Mouse (Mus musculus) lung, embryonic 16.5 days (tissue): Measurements from ENCODE around the gene Zdhhc20. TPM values are rescaled to one million over a fixed set of nuclear protein-coding genes. Genes with fewer than 3 reads are reported as not detected.
"Not testable (repeated sequence)": the region's sequence is repeated elsewhere in the genome, so short reads cannot be mapped to it uniquely, and the experiment has no call there.

ENCODE experiments used
- ATAC-seq: fragments of 200-750 bp; cut with Nextera tagmentation; 2 replicates; pipeline ENCODE4 v1.8.0; 2017; ENCODE audit warnings: low read depth, mild to moderate bottlenecking, moderate library complexity
- H3K27ac ChIP-seq: fragments of 300-500 bp; sonication (generic); 2 replicates; pipeline ENCODE4 v1.5.1; 2014; ENCODE audit warnings: mild to moderate bottlenecking, control low read depth, low read length
- H3K27me3 ChIP-seq: fragments of 300-500 bp; sonication (generic); 2 replicates; pipeline ENCODE4 v1.6.1; 2014; ENCODE audit warnings: low read depth, low read length, mixed read lengths; ENCODE audit not compliant: control insufficient read depth, insufficient read depth
- H3K36me3 ChIP-seq: fragments of 300-500 bp; sonication (generic); 2 replicates; pipeline ENCODE4 v1.6.1; 2014; ENCODE audit warnings: low read length; ENCODE audit not compliant: control insufficient read depth, insufficient read depth
- H3K4me1 ChIP-seq: fragments of 300-500 bp; sonication (generic); replicated peaks from 2 replicates; pipeline ENCODE4 v1.6.1; 2014; ENCODE audit warnings: low read length, mixed read lengths; ENCODE audit not compliant: control insufficient read depth, insufficient read depth
- H3K4me2 ChIP-seq: fragments of 300-500 bp; sonication (generic); 2 replicates; pipeline ENCODE4 v1.6.1; 2014; ENCODE audit warnings: low read depth, low read length, control low read depth
- H3K4me3 ChIP-seq: fragments of 300-500 bp; sonication (generic); 2 replicates; pipeline ENCODE4 v1.5.1; 2014; ENCODE audit warnings: mild to moderate bottlenecking, low read length, control low read depth
- H3K9ac ChIP-seq: fragments of 300-500 bp; sonication (generic); 2 replicates; pipeline ENCODE4 v1.6.1; 2014; ENCODE audit warnings: low read length, control low read depth
- H3K9me3 ChIP-seq: fragments of 300-500 bp; sonication (generic); 2 replicates; pipeline ENCODE4 v1.6.1; 2016; ENCODE audit warnings: low read length; ENCODE audit not compliant: control insufficient read depth
- WGBS: fragments of 180-500 bp; shearing (Covaris S2); extraction: QIAGEN DNeasy Blood & Tissue Kit; methylation state at CpG from one replicate; pipeline ENCODE4 v1.1.7; 2014; 5-methylcytosine and 5-hydroxymethylcytosine counted together
- polyA plus RNA-seq: library from polyadenylated mRNA; unstranded; fragments of >200 nt; fragmentation: Nextera tagmentation; extraction: Ambion mirVana; gene quantifications from 2 replicates; pipeline ENCODE4 v1.2.1, GENCODE M21; 2015

Zdhhc20 gene
- polyA plus RNA-seq, 1 experiment from 2014 or later: 76.2 TPM

- H3K27ac ChIP-seq: peak overlapping the region; percentile 20; the same call in 1 of the 2 replicates
- 0 out of 2 replicates have a peak, but pooled peaks have one; percentile 19 for ATAC-seq
- not testable (repeated sequence) for H3K9ac ChIP-seq, H3K4me2 ChIP-seq, H3K27me3 ChIP-seq, H3K36me3 ChIP-seq, H3K4me1 ChIP-seq, H3K4me3 ChIP-seq, H3K9me3 ChIP-seq
- WGBS: 51% methylated on average over 8 of the region's 8 CpGs
These were observed 6.2 kb upstream of the Zdhhc20 start for GRCm38 (mm10) chr14:57896088-57896871.

DNA sequence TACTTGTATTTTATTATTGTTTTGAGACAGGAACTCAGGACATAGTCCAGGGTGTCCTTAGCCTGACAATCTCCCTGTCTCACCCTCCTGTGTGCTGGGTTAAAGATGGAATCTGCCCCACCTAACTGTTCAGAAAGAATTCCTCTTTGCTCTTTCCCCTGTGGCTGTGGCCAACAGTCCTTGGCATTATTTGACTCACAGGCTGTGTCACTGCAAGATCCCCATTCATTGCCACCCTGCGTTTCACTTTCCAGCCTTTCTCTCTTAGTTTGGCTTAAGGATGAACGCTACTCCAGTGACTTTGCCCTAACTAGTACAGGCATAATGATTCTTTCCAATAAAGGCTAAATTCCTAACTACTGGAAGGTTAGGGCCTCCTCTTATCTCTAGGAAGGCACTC, 4.3 kb upstream of the Zdhhc20 start:
- WGBS: 99% methylated on average over 2 of the region's 2 CpGs

DNA sequence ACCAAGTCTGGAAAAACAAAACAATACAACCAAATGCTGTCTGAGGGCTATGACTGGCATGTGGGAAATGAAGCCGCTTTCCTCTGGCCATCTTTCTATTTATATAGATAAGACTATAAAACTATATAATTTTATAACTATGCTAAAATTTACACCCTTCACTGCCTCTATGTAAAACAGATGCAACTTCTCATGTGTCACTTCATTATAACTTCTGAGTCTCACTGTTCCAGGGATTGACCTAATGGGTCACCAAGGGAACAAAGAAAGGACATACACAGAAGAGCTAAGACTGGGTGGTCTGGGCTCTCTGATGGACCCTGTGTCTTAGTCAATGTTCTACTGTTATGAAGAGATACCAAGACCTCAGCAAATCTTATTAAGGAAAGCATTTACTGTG, 2.9 kb upstream of the Zdhhc20 start:
- WGBS: 79% methylated on average over 1 of the region's 1 CpGs
- Histone ChIP-seq H3K27me3 (no peaks in the 10 kb centered on the region), H3K4me2 (no peak overlapping the region), H3K4me1 (peaks cover 13% of the 10 kb centered on the region), H3K36me3 (no peaks in the 10 kb centered on the region), H3K9ac (no peak overlapping the region), H3K4me3 (no peak overlapping the region), H3K9me3 (no peaks in the 10 kb centered on the region; the same call in 1 of the 2 replicates), H3K27ac (peak overlapping the region; percentile 13; the same call in 1 of the 2 replicates)
- ATAC-seq: no peak

More for the DNA sequence above, 4.3 kb upstream of the Zdhhc20 start:
- H3K4me1 ChIP-seq: 0 out of 2 replicates have a peak, but pooled peaks cover 3% of the 10 kb centered on the region
- no peak overlapping the region for H3K27ac ChIP-seq
- no peak overlapping the region for H3K9ac ChIP-seq
- H3K4me2 ChIP-seq: no peak overlapping the region
- no peaks in the 10 kb centered on the region for H3K36me3 ChIP-seq
- H3K4me3 ChIP-seq: no peak overlapping the region
- no peaks in the 10 kb centered on the region; the same call in 1 of the 2 replicates for H3K9me3 ChIP-seq
- no peaks in the 10 kb centered on the region for H3K27me3 ChIP-seq
- ATAC-seq: no peak

DNA sequence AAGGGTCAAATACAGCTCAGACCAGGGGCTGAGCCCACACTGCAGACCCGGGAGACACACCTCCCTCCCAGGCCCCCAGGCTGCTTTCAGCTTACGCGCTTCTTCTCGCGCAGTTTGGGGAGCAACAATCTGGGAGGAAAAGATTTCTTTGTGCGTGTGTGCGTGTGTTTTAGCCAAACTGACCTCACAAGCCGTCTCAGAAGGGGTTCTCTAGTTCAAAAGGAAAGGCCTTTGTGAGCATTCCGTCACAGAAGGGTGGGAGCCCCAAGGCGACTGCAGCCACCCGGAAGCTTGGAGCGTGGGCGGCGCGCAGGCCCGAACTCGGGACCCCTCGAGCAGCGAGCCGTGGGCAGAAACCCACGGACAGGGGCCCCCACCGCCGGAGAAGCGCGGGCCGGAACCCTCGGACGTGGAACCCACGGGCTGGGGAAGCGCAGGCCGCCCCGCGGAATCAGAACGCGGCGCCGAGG, 500 bp downstream of the Zdhhc20 start:
- H3K27me3 ChIP-seq: no peaks in the 10 kb centered on the region
- H3K36me3 ChIP-seq: no peaks in the 10 kb centered on the region
- no peaks in the 10 kb centered on the region for H3K9me3 ChIP-seq
- peak overlapping the region; percentile 83 for H3K27ac ChIP-seq
- H3K9ac ChIP-seq: peak overlapping the region; percentile 96
- H3K4me3 ChIP-seq: peak overlapping the region; percentile 91
- under 1% methylated on average over 30 of the region's 37 CpGs for WGBS
- peaks cover 20% of the 10 kb centered on the region for H3K4me1 ChIP-seq
- peak; percentile 26 for ATAC-seq
- peak overlapping the region; percentile 79 for H3K4me2 ChIP-seq

GRCm38 (mm10) chr14:57887171-57887570, 2.9 kb downstream of the Zdhhc20 start:
- Histone ChIP-seq H3K4me2 (no peak overlapping the region), H3K36me3 (no peaks in the 10 kb centered on the region), H3K4me1 (peaks cover 30% of the 10 kb centered on the region), H3K9ac (no peak overlapping the region), H3K9me3 (no peaks in the 10 kb centered on the region), H3K27ac (peak overlapping the region; percentile 47; the same call in 1 of the 2 replicates), H3K4me3 (no peak overlapping the region), H3K27me3 (no peaks in the 10 kb centered on the region)
- WGBS: 52% methylated on average over 8 of the region's 8 CpGs
- ATAC-seq: no peak

- no peak for ATAC-seq
- Histone ChIP-seq H3K9ac (no peak overlapping the region), H3K36me3 (no peaks in the 10 kb centered on the region), H3K27ac (no peak overlapping the region), H3K4me3 (no peak overlapping the region), H3K4me2 (no peak overlapping the region), H3K9me3 (no peaks in the 10 kb centered on the region), H3K4me1 (peaks cover 36% of the 10 kb centered on the region), H3K27me3 (no peaks in the 10 kb centered on the region)
- 72% methylated on average over 2 of the region's 2 CpGs for WGBS
These were observed 4.0 kb downstream of the Zdhhc20 start for GRCm38 (mm10) chr14:57886032-57886431.

DNA sequence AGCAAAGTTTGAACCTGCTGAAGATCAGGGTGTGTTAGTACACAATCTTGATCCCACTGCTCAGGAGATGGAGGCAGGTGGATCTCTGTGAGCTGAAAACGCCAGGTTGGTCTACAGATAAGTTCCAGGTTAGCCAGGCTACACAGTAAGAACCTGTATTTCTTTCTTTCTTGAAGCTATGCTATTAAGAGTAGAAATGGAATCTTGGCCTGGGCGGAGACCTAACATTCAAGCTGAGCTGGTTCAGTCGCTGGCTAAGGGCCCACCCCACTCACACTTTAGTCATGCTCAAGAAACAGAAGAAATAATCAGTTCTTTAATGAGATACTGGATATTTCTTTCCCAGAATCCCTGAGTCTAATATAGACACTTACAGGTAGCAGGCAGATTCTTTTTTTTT, 6.7 kb downstream of the Zdhhc20 start:
- H3K4me2 ChIP-seq: no peak overlapping the region
- no peaks in the 10 kb centered on the region for H3K36me3 ChIP-seq
- no peak overlapping the region for H3K9ac ChIP-seq
- peak; percentile 48 for ATAC-seq
- no peak overlapping the region for H3K4me3 ChIP-seq
- H3K4me1 ChIP-seq: peaks cover 29% of the 10 kb centered on the region
- WGBS: 75% methylated on average over 3 of the region's 3 CpGs
- H3K27ac ChIP-seq: peak overlapping the region; percentile 51
- H3K9me3 ChIP-seq: no peaks in the 10 kb centered on the region
- no peaks in the 10 kb centered on the region for H3K27me3 ChIP-seq

GRCm38 (mm10) chr14:57882720-57883119, 7.4 kb downstream of the Zdhhc20 start:
- peak; percentile 53; the same call in 1 of the 2 replicates for ATAC-seq
- H3K36me3 ChIP-seq: no peaks in the 10 kb centered on the region
- no peak overlapping the region for H3K4me2 ChIP-seq
- no peak overlapping the region for H3K4me3 ChIP-seq
- H3K9ac ChIP-seq: no peak overlapping the region
- H3K4me1 ChIP-seq: peaks cover 23% of the 10 kb centered on the region
- H3K9me3 ChIP-seq: no peaks in the 10 kb centered on the region
- no peaks in the 10 kb centered on the region for H3K27me3 ChIP-seq
- peak overlapping the region; percentile 28 for H3K27ac ChIP-seq
- WGBS: 31% methylated on average over 4 of the region's 4 CpGs

DNA sequence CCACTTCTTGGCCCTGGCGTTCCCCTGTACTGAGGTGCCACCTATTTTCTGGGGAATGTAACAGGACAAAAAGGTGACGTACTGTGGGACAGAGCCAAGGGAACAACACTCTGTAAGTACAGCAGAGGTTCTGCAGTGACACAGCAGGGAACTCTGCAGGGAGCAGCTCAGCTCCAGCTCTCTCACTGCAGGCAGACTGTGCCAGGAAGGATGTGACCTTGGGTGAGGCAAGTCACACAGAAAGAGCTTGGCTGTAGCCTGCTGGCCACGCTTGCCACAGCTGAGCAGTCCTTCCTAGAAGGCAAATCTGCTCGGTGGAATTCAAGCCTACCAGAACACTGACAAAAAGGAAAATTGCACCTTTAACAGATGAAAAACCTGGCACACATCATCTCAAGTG, 8.3 kb downstream of the Zdhhc20 start:
- Histone ChIP-seq H3K9ac (no peak overlapping the region), H3K4me3 (no peak overlapping the region), H3K27ac (peak overlapping the region; percentile 23), H3K36me3 (no peaks in the 10 kb centered on the region), H3K9me3 (no peaks in the 10 kb centered on the region), H3K27me3 (no peaks in the 10 kb centered on the region), H3K4me2 (no peak overlapping the region), H3K4me1 (peaks cover 19% of the 10 kb centered on the region)
- WGBS: 47% methylated on average over 4 of the region's 4 CpGs
- ATAC-seq: peak; percentile 70
